Mouse (Mus musculus) thymus, adult 2 months (tissue): ENCODE measurements around the gene Hoxc13. TPM values are rescaled to one million over a fixed set of nuclear protein-coding genes. Genes with fewer than 3 reads are reported as not detected.

Experiments used
- DNase-seq: peaks from one replicate; pipeline ENCODE4 v3.0.0; 2021
- H3K27ac ChIP-seq: fragments of 200-500 bp; 2 replicates; pipeline ENCODE4 v1.5.1; 2012; ENCODE audit warnings: low read length, control low read depth; ENCODE audit not compliant: control insufficient read depth, insufficient read depth
- H3K27me3 ChIP-seq: fragments of 200-500 bp; 2 replicates; pipeline ENCODE4 v1.6.1; 2012; ENCODE audit warnings: mild to moderate bottlenecking, low read length, moderate library complexity, mixed read lengths; ENCODE audit not compliant: control insufficient read depth, insufficient read depth
- H3K36me3 ChIP-seq: fragments of 200-500 bp; 2 replicates; pipeline ENCODE4 v1.6.1; 2012; ENCODE audit warnings: mild to moderate bottlenecking, low read length, moderate library complexity; ENCODE audit not compliant: control insufficient read depth, insufficient read depth
- H3K4me1 ChIP-seq: fragments of 200-500 bp; replicated peaks from 2 replicates; pipeline ENCODE4 v1.6.1; 2012; ENCODE audit warnings: low read length; ENCODE audit not compliant: control insufficient read depth, insufficient read depth
- H3K4me3 ChIP-seq: fragments of 200-500 bp; 2 replicates; pipeline ENCODE4 v1.5.1; 2012; ENCODE audit warnings: mild to moderate bottlenecking, low read length, control low read depth, moderate library complexity; ENCODE audit not compliant: control insufficient read depth, insufficient read depth
- CTCF ChIP-seq: fragments of 200-500 bp; IDR thresholded peaks from 2 replicates; pipeline ENCODE4 v1.5.1; 2012; ENCODE audit warnings: mild to moderate bottlenecking, control low read depth, low read length, moderate library complexity, borderline replicate concordance; ENCODE audit not compliant: control insufficient read depth, poor library complexity, insufficient read depth; ENCODE audit errors: extremely low read depth
- POLR2A ChIP-seq: fragments of 200-500 bp; IDR thresholded peaks from 2 replicates; pipeline ENCODE4 v1.6.1; 2012; ENCODE audit warnings: mild to moderate bottlenecking, low read length, control low read depth, moderate library complexity; ENCODE audit not compliant: control insufficient read depth, poor library complexity, insufficient read depth; ENCODE audit errors: extremely low read depth
- WGBS: fragments of 180-500 bp; shearing (Covaris S2); methylation state at CpG from one replicate; pipeline ENCODE4 v1.1.7; 2018; 5-methylcytosine and 5-hydroxymethylcytosine counted together
- polyA plus RNA-seq: library from polyadenylated mRNA; depleted of rRNA; stranded (reverse); fragments of >200 nt; gene quantifications from 2 replicates; pipeline ENCODE4 v1.2.3, GENCODE M21; 2012

The Hoxc13 gene
- polyA plus RNA-seq, 1 experiment = not detected

GRCm38 (mm10) chr15:102945185-102946077, 24.5 kb downstream of the Hoxc13 start:
- WGBS = 12% methylated on average over 22 of the region's 22 CpGs
- Histone ChIP-seq H3K27ac (no peak overlapping the region), H3K4me3 (no peak overlapping the region), H3K27me3 (peaks cover 39% of the 10 kb centered on the region), H3K4me1 (no peaks in the 10 kb centered on the region), H3K36me3 (no peaks in the 10 kb centered on the region)
- TF ChIP-seq POLR2A (no peak), CTCF (no peak)
- no peak for DNase-seq

DNA sequence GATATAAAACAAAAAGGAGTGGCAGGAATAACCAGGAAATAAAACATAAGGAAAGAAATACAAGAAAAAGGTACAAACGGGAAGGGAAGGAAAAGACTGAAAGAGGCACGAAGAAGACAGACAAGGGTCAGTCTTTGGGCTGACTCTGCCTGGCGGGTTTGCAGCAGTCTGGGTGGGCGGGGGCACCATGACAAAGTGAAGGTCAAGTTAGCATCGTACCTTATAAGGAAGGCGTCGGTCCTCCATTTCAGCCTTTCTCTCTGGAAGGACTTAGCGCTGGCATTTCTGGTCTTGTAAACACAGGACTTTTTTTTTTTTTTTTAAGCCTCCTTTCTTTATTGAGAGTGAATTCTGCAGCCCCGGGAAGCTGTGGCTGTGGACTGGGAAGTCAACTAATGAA, 26.4 kb downstream of the Hoxc13 start:
- Histone ChIP-seq H3K27me3 (peaks cover 46% of the 10 kb centered on the region), H3K36me3 (no peaks in the 10 kb centered on the region), H3K4me3 (no peak overlapping the region), H3K27ac (no peak overlapping the region), H3K4me1 (no peaks in the 10 kb centered on the region)
- no peak for TF ChIP-seq CTCF
- TF ChIP-seq POLR2A = no peak
- no peak for DNase-seq
- 15% methylated on average over 9 of the region's 9 CpGs for WGBS

GRCm38 (mm10) chr15:102948842-102949241, 27.9 kb downstream of the Hoxc13 start:
- no peaks in the 10 kb centered on the region for H3K36me3 ChIP-seq
- peaks cover 37% of the 10 kb centered on the region for H3K27me3 ChIP-seq
- no peak overlapping the region for H3K27ac ChIP-seq
- TF ChIP-seq CTCF (no peak), POLR2A (no peak)
- H3K4me1 ChIP-seq = no peaks in the 10 kb centered on the region
- 26% methylated on average over 2 of the region's 2 CpGs for WGBS
- no peak overlapping the region for H3K4me3 ChIP-seq
- no peak for DNase-seq

- H3K27ac ChIP-seq = no peak overlapping the region
- H3K36me3 ChIP-seq = no peaks in the 10 kb centered on the region
- 5% methylated on average over 20 of the region's 20 CpGs for WGBS
- TF ChIP-seq POLR2A = no peak
- TF ChIP-seq CTCF = no peak
- H3K27me3 ChIP-seq = peaks cover 36% of the 10 kb centered on the region
- H3K4me1 ChIP-seq = no peaks in the 10 kb centered on the region
- no peak overlapping the region for H3K4me3 ChIP-seq
- DNase-seq = no peak
Observed at GRCm38 (mm10) chr15:102949696-102950095, 28.8 kb downstream of the Hoxc13 start.

- 20% methylated on average over 2 of the region's 2 CpGs for WGBS
- Histone ChIP-seq H3K4me1 (no peaks in the 10 kb centered on the region), H3K27ac (no peak overlapping the region), H3K36me3 (no peaks in the 10 kb centered on the region), H3K27me3 (peaks cover 38% of the 10 kb centered on the region), H3K4me3 (no peak overlapping the region)
- TF ChIP-seq POLR2A (no peak), CTCF (no peak)
- no peak for DNase-seq
Observed at GRCm38 (mm10) chr15:102950877-102951276, 30.0 kb downstream of the Hoxc13 start.

GRCm38 (mm10) chr15:102953561-102953960, 32.7 kb downstream of the Hoxc13 start:
- DNase-seq = no peak
- Histone ChIP-seq H3K36me3 (no peaks in the 10 kb centered on the region), H3K4me1 (no peaks in the 10 kb centered on the region), H3K4me3 (no peak overlapping the region), H3K27ac (no peak overlapping the region), H3K27me3 (peaks cover 48% of the 10 kb centered on the region)
- WGBS = 37% methylated on average over 6 of the region's 6 CpGs
- TF ChIP-seq CTCF (no peak), POLR2A (no peak)
